Mouse (Mus musculus) spleen, adult 2 months (tissue): ENCODE data around the gene Erich6. TPM values are rescaled to one million over a fixed set of nuclear protein-coding genes. Genes with fewer than 3 reads are reported as not detected.

Experiments used
- DNase-seq, 2 experiments: peaks; one replicate each; pipeline versions ENCODE4 v3.0.0 to v3.0.0-alpha.2; 2012 to 2021; ENCODE audit warnings: low spot score in 2 of 2, low read depth in 1 of 2
- H3K27ac ChIP-seq: fragments of 200-500 bp; 2 replicates; pipeline ENCODE4 v1.5.1; 2012; ENCODE audit warnings: low read length, inconsistent platforms; ENCODE audit not compliant: insufficient read depth
- H3K27me3 ChIP-seq: fragments of 200-500 bp; 2 replicates; pipeline ENCODE4 v1.6.1; 2012; ENCODE audit warnings: mild to moderate bottlenecking, moderate library complexity, low read length, inconsistent platforms; ENCODE audit not compliant: control insufficient read depth, insufficient read depth
- H3K36me3 ChIP-seq: fragments of 200-500 bp; 2 replicates; pipeline ENCODE4 v1.6.1; 2012; ENCODE audit warnings: mild to moderate bottlenecking, low read length, inconsistent platforms; ENCODE audit not compliant: control insufficient read depth, insufficient read depth
- H3K4me1 ChIP-seq: fragments of 200-500 bp; 2 replicates; pipeline ENCODE4 v1.6.1; 2011; ENCODE audit warnings: inconsistent platforms; ENCODE audit not compliant: control insufficient read depth, insufficient read depth, insufficient read length
- H3K4me3 ChIP-seq: fragments of 200-500 bp; 2 replicates; pipeline ENCODE4 v1.5.1; 2011; ENCODE audit warnings: mild to moderate bottlenecking, inconsistent platforms; ENCODE audit not compliant: insufficient read depth, insufficient read length; ENCODE audit errors: extremely low read depth
- CTCF ChIP-seq: fragments of 200-500 bp; IDR thresholded peaks from 2 replicates; pipeline ENCODE4 v1.5.1; 2011; ENCODE audit warnings: mild to moderate bottlenecking, inconsistent platforms; ENCODE audit not compliant: insufficient read depth, insufficient read length, insufficient replicate concordance; ENCODE audit errors: extremely low read depth
- POLR2A ChIP-seq: fragments of 200-500 bp; IDR thresholded peaks from 2 replicates; pipeline ENCODE4 v1.6.1; 2011; ENCODE audit warnings: low read depth, low read length, inconsistent platforms
- WGBS: fragments of 180-500 bp; shearing (Covaris S2); methylation state at CpG from one replicate; pipeline ENCODE4 v1.1.7; 2018; 5-methylcytosine and 5-hydroxymethylcytosine counted together
- polyA plus RNA-seq: library from polyadenylated mRNA; depleted of rRNA; stranded (reverse); fragments of >200 nt; gene quantifications from 2 replicates; pipeline ENCODE4 v1.2.3, GENCODE M21; 2012

The Erich6 gene
- polyA plus RNA-seq, 1 experiment, result not detected

- H3K27ac ChIP-seq, result peak overlapping the region; percentile 38; the same call in 1 of the 2 replicates
- 15% methylated on average over 6 of the region's 6 CpGs for WGBS
- TF ChIP-seq POLR2A, result no peak
- no peak for TF ChIP-seq CTCF
Measured at GRCm38 (mm10) chr3:58671616-58672250, 34.7 kb upstream of the Erich6 start.

GRCm38 (mm10) chr3:58663970-58664369 is 27.0 kb upstream of the Erich6 start:
- no peak for DNase-seq
- Histone ChIP-seq H3K4me3 (no peak overlapping the region), H3K36me3 (no peaks in the 10 kb centered on the region), H3K4me1 (no peaks in the 10 kb centered on the region), H3K27me3 (no peaks in the 10 kb centered on the region), H3K27ac (no peak overlapping the region)
- TF ChIP-seq CTCF, result no peak
- no peak for TF ChIP-seq POLR2A
- 90% methylated on average over 7 of the region's 7 CpGs for WGBS

More at GRCm38 (mm10) chr3:58671616-58672250, 34.7 kb upstream of the Erich6 start:
- Histone ChIP-seq H3K27me3 (no peaks in the 10 kb centered on the region), H3K4me3 (no peak overlapping the region), H3K36me3 (no peaks in the 10 kb centered on the region), H3K4me1 (peaks cover 11% of the 10 kb centered on the region; the same call in 1 of the 2 replicates)
- peak in 1 of 2 experiments; percentile 29 for DNase-seq

GRCm38 (mm10) chr3:58660636-58661035 is 23.6 kb upstream of the Erich6 start:
- no peak overlapping the region for H3K4me3 ChIP-seq
- DNase-seq, result no peak
- H3K36me3 ChIP-seq, result no peaks in the 10 kb centered on the region
- WGBS, result 92% methylated on average over 4 of the region's 4 CpGs
- TF ChIP-seq CTCF (no peak), POLR2A (no peak)
- no peaks in the 10 kb centered on the region for H3K4me1 ChIP-seq
- H3K27ac ChIP-seq, result no peak overlapping the region
- no peaks in the 10 kb centered on the region for H3K27me3 ChIP-seq

GRCm38 (mm10) chr3:58657356-58657755 is 20.3 kb upstream of the Erich6 start:
- Histone ChIP-seq H3K36me3 (no peaks in the 10 kb centered on the region), H3K4me3 (no peak overlapping the region), H3K4me1 (no peaks in the 10 kb centered on the region), H3K27me3 (no peaks in the 10 kb centered on the region), H3K27ac (no peak overlapping the region)
- no peak for TF ChIP-seq POLR2A
- no peak for TF ChIP-seq CTCF
- 14% methylated on average over 2 of the region's 2 CpGs for WGBS
- peak; percentile 63 to 65 for DNase-seq

GRCm38 (mm10) chr3:58655362-58656130 is 18.5 kb upstream of the Erich6 start:
- WGBS, result 60% methylated on average over 17 of the region's 17 CpGs
- peak; percentile 31 to 62 for DNase-seq
- Histone ChIP-seq H3K27ac (no peak overlapping the region), H3K27me3 (no peaks in the 10 kb centered on the region), H3K4me3 (no peak overlapping the region), H3K36me3 (no peaks in the 10 kb centered on the region), H3K4me1 (no peaks in the 10 kb centered on the region)
- TF ChIP-seq CTCF, result peak; percentile 29; the same call in 1 of the 2 replicates
- TF ChIP-seq POLR2A, result no peak

GRCm38 (mm10) chr3:58653907-58654306 is 16.9 kb upstream of the Erich6 start:
- no peak overlapping the region for H3K4me3 ChIP-seq
- H3K36me3 ChIP-seq, result no peaks in the 10 kb centered on the region
- no peak for TF ChIP-seq CTCF
- no peak for TF ChIP-seq POLR2A
- WGBS, result 58% methylated on average over 5 of the region's 5 CpGs
- no peaks in the 10 kb centered on the region for H3K4me1 ChIP-seq
- no peak overlapping the region for H3K27ac ChIP-seq
- no peaks in the 10 kb centered on the region for H3K27me3 ChIP-seq
- DNase-seq, result peak; percentile 7 to 41
